Mouse (Mus musculus) lung, embryonic 14.5 days (tissue): ENCODE data around the gene Cdc37. TPM values are rescaled to one million over a fixed set of nuclear protein-coding genes. Genes with fewer than 3 reads are reported as not detected.
A peak's percentile ranks its signal among the peaks of the same experiment; 100 is the strongest.

Source experiments
- ATAC-seq: fragments of 200-750 bp; cut with Nextera tagmentation; 2 replicates; pipeline ENCODE4 v1.8.0; 2017; ENCODE audit warnings: mild to moderate bottlenecking, moderate TSS enrichment, moderate library complexity; ENCODE audit not compliant: insufficient read depth
- DNase-seq: peaks from one replicate; pipeline ENCODE4 v3.0.0-alpha.2; 2015
- H3K27ac ChIP-seq: fragments of 300-500 bp; sonication (generic); 2 replicates; pipeline ENCODE4 v1.5.1; 2014; ENCODE audit warnings: low read depth, mild to moderate bottlenecking, moderate library complexity
- H3K27me3 ChIP-seq: fragments of 300-500 bp; sonication (generic); 2 replicates; pipeline ENCODE4 v1.6.1; 2014; ENCODE audit warnings: low read length, control low read depth; ENCODE audit not compliant: insufficient read depth
- H3K36me3 ChIP-seq: fragments of 300-500 bp; sonication (generic); 2 replicates; pipeline ENCODE4 v1.6.1; 2014; ENCODE audit warnings: control low read depth; ENCODE audit not compliant: insufficient read depth
- H3K4me1 ChIP-seq: fragments of 300-500 bp; sonication (generic); 2 replicates; pipeline ENCODE4 v1.6.1; 2014; ENCODE audit warnings: antibody characterized with exemption, control low read depth; ENCODE audit not compliant: insufficient read depth
- H3K4me2 ChIP-seq: fragments of 300-500 bp; sonication (generic); 2 replicates; pipeline ENCODE4 v1.6.1; 2014; ENCODE audit warnings: mild to moderate bottlenecking
- H3K4me3 ChIP-seq: fragments of 300-500 bp; sonication (generic); 2 replicates; pipeline ENCODE4 v1.5.1; 2014; ENCODE audit warnings: low read depth, low read length
- H3K9ac ChIP-seq: fragments of 300-500 bp; sonication (generic); 2 replicates; pipeline ENCODE4 v1.6.1; 2014
- H3K9me3 ChIP-seq: fragments of 300-500 bp; sonication (generic); 2 replicates; pipeline ENCODE4 v1.6.1; 2016; ENCODE audit warnings: low read depth, low read length, control low read depth
- CTCF ChIP-seq: IDR thresholded peaks from 2 replicates; pipeline ENCODE4 v1.5.1; 2016; ENCODE audit warnings: antibody characterized with exemption, low read depth
- WGBS: fragments of 180-500 bp; shearing (Covaris S2); extraction: QIAGEN DNeasy Blood & Tissue Kit; methylation state at CpG from one replicate; pipeline ENCODE4 v1.1.7; 2014; 5-methylcytosine and 5-hydroxymethylcytosine counted together
- polyA plus RNA-seq: library from polyadenylated mRNA; unstranded; fragments of >200 nt; fragmentation: Nextera tagmentation; extraction: Ambion mirVana; gene quantifications from 2 replicates; pipeline ENCODE4 v1.2.1, GENCODE M21; 2014

The Cdc37 gene
- polyA plus RNA-seq, 1 experiment from 2014 or later: 352 TPM

- H3K9ac ChIP-seq: 0 out of 2 replicates have a peak overlapping the region, but pooled peaks have one; percentile 24
- DNase-seq: peak; percentile 71
- H3K27ac ChIP-seq: peak overlapping the region; percentile 87
- peaks cover 49% of the 10 kb centered on the region for H3K27me3 ChIP-seq
- H3K4me2 ChIP-seq: peak overlapping the region; percentile 93
- no peaks in the 10 kb centered on the region for H3K36me3 ChIP-seq
- 55% methylated on average over 10 of the region's 10 CpGs for WGBS
- H3K4me1 ChIP-seq: peaks cover 19% of the 10 kb centered on the region
- no peaks in the 10 kb centered on the region for H3K9me3 ChIP-seq
- peak overlapping the region; percentile 56 for H3K4me3 ChIP-seq
- no peak for ATAC-seq
- TF ChIP-seq CTCF: no peak; the same call in 1 of the 2 replicates
Observed at GRCm38 (mm10) chr9:21167140-21168097, 17.6 kb upstream of the Cdc37 start.

GRCm38 (mm10) chr9:21166516-21166915, 16.7 kb upstream of the Cdc37 start:
- WGBS: 36% methylated on average over 3 of the region's 3 CpGs
- no peak for TF ChIP-seq CTCF
- no peaks in the 10 kb centered on the region for H3K9me3 ChIP-seq
- H3K27ac ChIP-seq: no peak overlapping the region
- no peak overlapping the region for H3K9ac ChIP-seq
- H3K36me3 ChIP-seq: no peaks in the 10 kb centered on the region
- H3K27me3 ChIP-seq: peaks cover 58% of the 10 kb centered on the region
- peaks cover 19% of the 10 kb centered on the region for H3K4me1 ChIP-seq
- peak overlapping the region; percentile 93 for H3K4me2 ChIP-seq
- DNase-seq (no peak), ATAC-seq (no peak)
- peak overlapping the region; percentile 56 for H3K4me3 ChIP-seq

DNA sequence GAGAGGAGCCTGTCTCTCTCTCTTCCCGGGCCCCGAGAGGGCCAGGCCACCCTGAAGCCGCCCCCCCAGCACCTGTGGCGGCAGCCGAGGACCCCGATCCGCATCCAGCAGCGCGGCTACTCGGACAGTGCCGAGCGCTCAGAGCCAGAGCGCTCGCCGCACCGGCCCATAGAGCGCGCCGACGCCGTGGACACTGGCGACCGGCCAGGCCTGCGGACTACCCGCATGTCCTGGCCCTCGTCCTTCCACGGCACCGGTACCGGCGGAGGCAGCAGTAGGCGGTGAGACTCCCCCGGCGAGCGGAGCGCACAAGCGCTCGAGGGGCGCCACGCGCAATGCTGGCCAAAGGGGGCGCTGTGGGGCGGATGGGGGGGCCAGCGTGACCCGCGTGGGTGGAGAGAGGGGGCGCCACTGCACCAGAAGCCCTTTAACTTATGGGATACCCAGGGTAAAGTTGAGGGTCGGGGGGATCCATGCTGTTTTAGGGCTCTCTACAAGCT, 16.2 kb upstream of the Cdc37 start:
- H3K27me3 ChIP-seq: peaks cover 58% of the 10 kb centered on the region
- H3K27ac ChIP-seq: no peak overlapping the region
- peak overlapping the region; percentile 56 for H3K4me3 ChIP-seq
- no peaks in the 10 kb centered on the region for H3K9me3 ChIP-seq
- under 1% methylated on average over 47 of the region's 47 CpGs for WGBS
- H3K9ac ChIP-seq: peak overlapping the region; percentile 54
- DNase-seq (peak; percentile 41), ATAC-seq (no peak)
- H3K4me2 ChIP-seq: peak overlapping the region; percentile 93
- TF ChIP-seq CTCF: peak; percentile 66
- H3K4me1 ChIP-seq: peaks cover 19% of the 10 kb centered on the region
- H3K36me3 ChIP-seq: no peaks in the 10 kb centered on the region

- peaks cover 58% of the 10 kb centered on the region for H3K27me3 ChIP-seq
- ATAC-seq: peak; percentile 4; the same call in 1 of the 2 replicates
- WGBS: under 1% methylated on average over 82 of the region's 86 CpGs
- no peaks in the 10 kb centered on the region for H3K9me3 ChIP-seq
- 0 out of 2 replicates have a peak, but pooled peaks have one; percentile 5 for TF ChIP-seq CTCF
- H3K4me3 ChIP-seq: peak within 1 kb of the TSS; percentile 56
- H3K9ac ChIP-seq: peak within 1 kb of the TSS; percentile 54
- peaks cover 19% of the 10 kb centered on the region for H3K4me1 ChIP-seq
- no peaks in the 10 kb centered on the region for H3K36me3 ChIP-seq
- no peak within 1 kb of the TSS for H3K27ac ChIP-seq
- peak within 1 kb of the TSS; percentile 93 for H3K4me2 ChIP-seq
- DNase-seq: peak; percentile 76
Observed at GRCm38 (mm10) chr9:21165041-21165951, 15.5 kb upstream of the Cdc37 start, which contains the start of gene Pde4a. Pde4a (plus strand) TSS chr9:21165714.

DNA sequence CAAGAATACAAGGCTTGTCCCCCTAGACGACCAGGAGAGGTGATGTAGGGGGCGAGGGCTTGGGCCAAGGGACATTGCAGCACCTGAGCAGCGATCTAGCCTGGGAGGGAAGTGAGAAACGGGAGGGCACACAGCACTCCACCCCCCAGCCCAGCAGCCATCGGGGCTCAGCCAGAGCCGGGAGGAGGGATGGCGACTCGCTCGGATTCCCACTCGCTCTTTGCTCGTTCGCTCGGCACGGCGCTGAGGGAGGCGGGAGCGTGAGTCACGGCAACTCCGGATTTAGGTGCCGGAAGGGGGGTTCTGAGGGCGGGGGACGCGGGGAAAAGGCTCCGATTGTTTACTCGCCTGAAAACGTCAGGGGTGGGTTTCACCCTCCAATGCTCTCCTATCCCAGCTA, 14.3 kb upstream of the Cdc37 start:
- Histone ChIP-seq H3K27ac (no peak overlapping the region), H3K4me2 (peak overlapping the region; percentile 93), H3K27me3 (peaks cover 58% of the 10 kb centered on the region), H3K4me1 (peaks cover 19% of the 10 kb centered on the region), H3K4me3 (peak overlapping the region; percentile 56; the same call in 1 of the 2 replicates), H3K9me3 (no peaks in the 10 kb centered on the region), H3K36me3 (no peaks in the 10 kb centered on the region), H3K9ac (no peak overlapping the region)
- ATAC-seq (no peak), DNase-seq (peak; percentile 39)
- 1% methylated on average over 26 of the region's 26 CpGs for WGBS
- no peak for TF ChIP-seq CTCF
